Mouse (Mus musculus) neural tube, embryonic 14.5 days (tissue): ENCODE measurements around the gene 1700024G13Rik. TPM values are rescaled to one million over a fixed set of nuclear protein-coding genes. Genes with fewer than 3 reads are reported as not detected.
"Not testable (repeated sequence)": the region's sequence is repeated elsewhere in the genome, so short reads cannot be mapped to it uniquely, and the experiment has no call there.

Experiments
- ATAC-seq: fragments of 200-750 bp; cut with Nextera tagmentation; 2 replicates; pipeline ENCODE4 v1.8.0; 2017; ENCODE audit warnings: low read depth, mild to moderate bottlenecking, moderate TSS enrichment, moderate library complexity
- H3K27ac ChIP-seq: fragments of 300-500 bp; sonication (generic); 2 replicates; pipeline ENCODE4 v1.5.1; 2014; ENCODE audit warnings: low read depth, mild to moderate bottlenecking, control low read depth, low read length, moderate library complexity, mixed read lengths
- H3K27me3 ChIP-seq: fragments of 300-500 bp; sonication (generic); 2 replicates; pipeline ENCODE4 v1.6.1; 2014; ENCODE audit warnings: low read length; ENCODE audit not compliant: control insufficient read depth, insufficient read depth
- H3K36me3 ChIP-seq: fragments of 300-500 bp; sonication (generic); 2 replicates; pipeline ENCODE4 v1.6.1; 2014; ENCODE audit warnings: low read length, mixed read lengths; ENCODE audit not compliant: control insufficient read depth, insufficient read depth
- H3K4me1 ChIP-seq: fragments of 300-500 bp; sonication (generic); 2 replicates; pipeline ENCODE4 v1.6.1; 2014; ENCODE audit warnings: low read length; ENCODE audit not compliant: control insufficient read depth, insufficient read depth
- H3K4me2 ChIP-seq: fragments of 300-500 bp; sonication (generic); 2 replicates; pipeline ENCODE4 v1.6.1; 2014; ENCODE audit warnings: mild to moderate bottlenecking, low read depth, low read length, control low read depth
- H3K4me3 ChIP-seq: fragments of 300-500 bp; sonication (generic); 2 replicates; pipeline ENCODE4 v1.5.1; 2014; ENCODE audit warnings: low read depth, low read length, control low read depth, mixed read lengths
- H3K9ac ChIP-seq: fragments of 300-500 bp; sonication (generic); replicated peaks from 2 replicates; pipeline ENCODE4 v1.6.1; 2014; ENCODE audit warnings: low read depth, mild to moderate bottlenecking, control low read depth, low read length, mixed read lengths
- H3K9me3 ChIP-seq: fragments of 300-500 bp; sonication (generic); 2 replicates; pipeline ENCODE4 v1.6.1; 2016; ENCODE audit warnings: low read length; ENCODE audit not compliant: control insufficient read depth
- WGBS: fragments of 180-500 bp; shearing (Covaris S2); extraction: QIAGEN DNeasy Blood & Tissue Kit; methylation state at CpG from one replicate; pipeline ENCODE4 v1.1.7; 2014; 5-methylcytosine and 5-hydroxymethylcytosine counted together
- polyA plus RNA-seq: library from polyadenylated mRNA; unstranded; fragments of >200 nt; fragmentation: Nextera tagmentation; extraction: Ambion mirVana; gene quantifications from 2 replicates; pipeline ENCODE4 v1.2.1, GENCODE M21; 2014

Gene 1700024G13Rik
- polyA plus RNA-seq: not detected in 2 replicates

DNA sequence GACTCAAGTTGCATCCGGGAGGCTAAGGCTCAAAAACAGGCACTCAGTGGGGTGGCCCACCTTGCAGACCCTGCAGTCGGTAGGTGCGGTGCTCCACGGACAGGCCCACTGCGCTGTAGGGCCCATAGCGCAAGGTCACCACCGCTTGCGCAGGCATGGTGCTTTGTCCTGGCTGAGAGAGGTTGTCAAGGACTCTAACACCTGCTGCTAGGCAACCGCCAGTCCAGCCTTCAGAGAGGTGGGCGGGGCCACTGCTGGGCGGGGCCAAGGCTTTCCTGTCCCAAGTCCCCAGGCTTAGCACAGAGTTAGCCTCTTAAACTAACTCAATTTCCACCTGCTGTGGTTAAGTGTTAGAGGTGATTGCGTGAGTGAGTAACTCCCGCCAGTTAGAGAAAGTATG lies at the start of gene 1700024G13Rik:
Gene 1700024G13Rik (minus strand): TSS at position 196 of the 400 bp plus-strand sequence.
- Histone ChIP-seq H3K4me1 (no peaks in the 10 kb centered on the region), H3K9me3 (no peaks in the 10 kb centered on the region), H3K36me3 (no peaks in the 10 kb centered on the region), H3K27ac (no peak within 1 kb of the TSS), H3K4me2 (no peak within 1 kb of the TSS), H3K27me3 (0 out of 2 replicates have a peak, but pooled peaks cover 2% of the 10 kb centered on the region), H3K4me3 (no peak within 1 kb of the TSS), H3K9ac (no peak within 1 kb of the TSS)
- ATAC-seq: peak; percentile 31; the same call in 1 of the 2 replicates
- WGBS: 4% methylated on average over 13 of the region's 13 CpGs

DNA sequence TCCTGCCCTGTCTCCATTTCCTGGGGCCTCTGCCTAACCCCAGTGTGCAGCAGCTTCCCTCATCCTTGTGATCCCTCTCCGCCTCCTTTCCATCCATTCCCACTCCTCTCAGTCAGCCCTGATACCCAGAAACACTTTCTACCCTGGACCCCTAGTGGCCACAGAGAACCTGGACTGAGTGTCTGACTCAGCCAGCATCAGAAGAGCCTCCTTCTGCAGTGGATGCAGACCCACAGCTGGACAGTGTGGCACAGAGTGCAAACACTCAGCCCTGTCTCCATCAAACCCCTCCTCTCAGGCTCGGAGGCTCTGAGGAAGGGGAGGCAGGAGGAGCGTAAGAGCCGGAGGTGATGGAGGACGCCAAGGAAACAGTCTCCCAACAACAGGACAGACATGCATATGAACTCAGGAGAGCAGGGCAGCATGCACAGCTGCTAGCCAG lies 49.2 kb upstream of the 1700024G13Rik start:
- no peaks in the 10 kb centered on the region for H3K36me3 ChIP-seq
- H3K9me3 ChIP-seq: no peaks in the 10 kb centered on the region
- H3K9ac ChIP-seq: no peak overlapping the region
- H3K4me1 ChIP-seq: no peaks in the 10 kb centered on the region
- no peak overlapping the region for H3K4me2 ChIP-seq
- no peaks in the 10 kb centered on the region for H3K27me3 ChIP-seq
- no peak overlapping the region for H3K27ac ChIP-seq
- H3K4me3 ChIP-seq: no peak overlapping the region
- 31% methylated on average over 5 of the region's 5 CpGs for WGBS
- no peak for ATAC-seq

GRCm38 (mm10) chr14:32429030-32429602 lies 40.9 kb upstream of the 1700024G13Rik start:
- H3K36me3 ChIP-seq: no peaks in the 10 kb centered on the region
- no peaks in the 10 kb centered on the region for H3K27me3 ChIP-seq
- WGBS: 10% methylated on average over 8 of the region's 8 CpGs

DNA sequence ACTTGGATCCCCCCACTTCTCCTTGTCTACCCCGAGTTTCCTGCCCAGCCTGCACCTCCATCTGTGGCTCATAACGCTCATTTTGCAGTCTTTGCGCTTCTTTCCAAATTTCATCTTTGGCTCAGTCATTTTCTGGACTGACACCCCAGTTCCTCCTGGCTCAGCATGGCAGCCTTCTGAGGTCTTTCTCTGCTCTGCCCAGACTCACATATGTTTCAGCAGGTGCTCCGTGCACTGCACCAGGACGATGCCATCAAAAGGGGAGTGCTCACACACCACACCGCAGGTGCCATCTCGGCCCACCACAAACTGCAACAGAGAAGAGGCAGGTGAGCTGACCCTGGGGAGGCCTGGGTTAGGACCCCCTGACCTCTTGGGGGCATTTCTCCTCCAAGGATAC lies 35.8 kb upstream of the 1700024G13Rik start:
- Histone ChIP-seq H3K4me2 (no peak overlapping the region), H3K4me1 (no peaks in the 10 kb centered on the region), H3K36me3 (no peaks in the 10 kb centered on the region), H3K9me3 (no peaks in the 10 kb centered on the region), H3K4me3 (no peak overlapping the region), H3K9ac (no peak overlapping the region), H3K27ac (no peak overlapping the region), H3K27me3 (no peaks in the 10 kb centered on the region)
- no peak for ATAC-seq
- WGBS: 92% methylated on average over 7 of the region's 7 CpGs

More at GRCm38 (mm10) chr14:32429030-32429602, 40.9 kb upstream of the 1700024G13Rik start:
- no peak overlapping the region for H3K27ac ChIP-seq
- H3K4me3 ChIP-seq: no peak overlapping the region
- no peak overlapping the region for H3K4me2 ChIP-seq
- no peak for ATAC-seq
- no peaks in the 10 kb centered on the region for H3K9me3 ChIP-seq
- H3K4me1 ChIP-seq: no peaks in the 10 kb centered on the region
- H3K9ac ChIP-seq: no peak overlapping the region

- H3K27me3 ChIP-seq: no peaks in the 10 kb centered on the region
- no peaks in the 10 kb centered on the region for H3K9me3 ChIP-seq
- H3K36me3 ChIP-seq: no peaks in the 10 kb centered on the region
- ATAC-seq: no peak
- no peaks in the 10 kb centered on the region for H3K4me1 ChIP-seq
- no peak overlapping the region for H3K4me2 ChIP-seq
- H3K9ac ChIP-seq: no peak overlapping the region
- H3K27ac ChIP-seq: no peak overlapping the region
- 75% methylated on average over 11 of the region's 11 CpGs for WGBS
- H3K4me3 ChIP-seq: no peak overlapping the region
Measured at GRCm38 (mm10) chr14:32418747-32419146, 30.6 kb upstream of the 1700024G13Rik start.

GRCm38 (mm10) chr14:32412075-32412474 lies 23.9 kb upstream of the 1700024G13Rik start:
- Histone ChIP-seq H3K4me2 (no peak overlapping the region), H3K9me3 (no peaks in the 10 kb centered on the region), H3K27me3 (peaks cover 10% of the 10 kb centered on the region), H3K4me1 (no peaks in the 10 kb centered on the region), H3K9ac (no peak overlapping the region), H3K27ac (no peak overlapping the region), H3K36me3 (no peaks in the 10 kb centered on the region), H3K4me3 (no peak overlapping the region)
- no peak for ATAC-seq
- WGBS: 87% methylated on average over 5 of the region's 5 CpGs

GRCm38 (mm10) chr14:32410084-32410483 lies 21.9 kb upstream of the 1700024G13Rik start:
- Histone ChIP-seq H3K4me3 (no peak overlapping the region), H3K36me3 (no peaks in the 10 kb centered on the region), H3K9ac (no peak overlapping the region), H3K9me3 (no peaks in the 10 kb centered on the region), H3K4me2 (no peak overlapping the region), H3K4me1 (no peaks in the 10 kb centered on the region), H3K27ac (no peak overlapping the region), H3K27me3 (peaks cover 10% of the 10 kb centered on the region)
- ATAC-seq: no peak; the same call in 1 of the 2 replicates
- 41% methylated on average over 5 of the region's 5 CpGs for WGBS

DNA sequence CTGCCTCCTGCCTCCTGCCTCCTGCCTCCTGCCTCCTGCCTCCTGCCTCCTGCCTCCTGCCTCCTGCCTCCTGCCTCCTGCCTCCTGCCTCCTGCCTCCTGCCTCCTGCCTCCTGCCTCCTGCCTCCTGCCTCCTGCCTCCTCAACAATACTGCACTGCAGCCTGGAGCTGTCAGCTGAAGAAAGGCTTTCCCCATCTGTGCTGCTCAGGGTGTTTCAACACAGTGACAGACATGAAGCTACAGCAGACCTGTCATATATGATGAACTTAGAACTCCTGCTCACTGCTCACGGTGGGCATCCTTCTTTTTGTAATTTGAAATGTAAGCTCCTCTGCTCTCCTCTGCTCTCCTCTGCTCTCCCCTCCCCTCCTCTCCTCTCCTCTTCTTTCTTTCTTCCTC lies 17.2 kb upstream of the 1700024G13Rik start:
- not testable (repeated sequence) for H3K9ac ChIP-seq, H3K4me1 ChIP-seq, H3K4me3 ChIP-seq, H3K27me3 ChIP-seq, H3K36me3 ChIP-seq, H3K27ac ChIP-seq, H3K9me3 ChIP-seq, ATAC-seq, H3K4me2 ChIP-seq
- WGBS: 60% methylated on average over 1 of the region's 1 CpGs

DNA sequence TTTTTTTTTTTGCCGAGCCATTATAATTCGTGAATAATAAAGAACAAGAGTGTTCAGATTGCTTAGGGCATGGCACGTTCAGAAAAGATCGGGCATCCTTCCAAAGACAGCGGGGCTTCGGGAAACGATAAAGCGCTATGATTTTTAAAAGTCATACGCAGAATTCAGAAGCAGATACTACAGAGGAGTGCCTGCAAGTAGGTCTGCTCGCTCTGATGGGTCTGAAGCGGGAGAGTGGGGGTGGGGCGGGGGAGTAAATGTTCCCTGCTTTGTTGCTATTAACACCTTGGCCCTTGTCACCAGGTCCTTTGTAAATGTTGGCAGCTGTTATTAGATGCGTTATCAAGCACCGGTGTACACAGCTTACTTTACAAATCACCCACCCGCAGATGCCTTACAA lies 6.6 kb downstream of the 1700024G13Rik start:
- H3K27ac ChIP-seq: no peak overlapping the region
- 44% methylated on average over 15 of the region's 15 CpGs for whole genome bisulfite sequencing
- no peak overlapping the region for H3K9ac ChIP-seq
- H3K36me3 ChIP-seq: no peaks in the 10 kb centered on the region
- H3K27me3 ChIP-seq: peaks cover 2% of the 10 kb centered on the region; the same call in 1 of the 2 replicates
- H3K9me3 ChIP-seq: no peaks in the 10 kb centered on the region
- H3K4me1 ChIP-seq: 0 out of 2 replicates have a peak, but pooled peaks cover 3% of the 10 kb centered on the region
- H3K4me2 ChIP-seq: no peak overlapping the region
- H3K4me3 ChIP-seq: no peak overlapping the region
- no peak for ATAC-seq
